Mouse (Mus musculus): ENCODE results near the gene Stra8. TPM values are rescaled to one million over a fixed set of nuclear protein-coding genes. Genes with fewer than 3 reads are reported as not detected.

The Stra8 gene
- polyA plus RNA-seq, 1 experiment from 2014 or later, result not detected

DNA sequence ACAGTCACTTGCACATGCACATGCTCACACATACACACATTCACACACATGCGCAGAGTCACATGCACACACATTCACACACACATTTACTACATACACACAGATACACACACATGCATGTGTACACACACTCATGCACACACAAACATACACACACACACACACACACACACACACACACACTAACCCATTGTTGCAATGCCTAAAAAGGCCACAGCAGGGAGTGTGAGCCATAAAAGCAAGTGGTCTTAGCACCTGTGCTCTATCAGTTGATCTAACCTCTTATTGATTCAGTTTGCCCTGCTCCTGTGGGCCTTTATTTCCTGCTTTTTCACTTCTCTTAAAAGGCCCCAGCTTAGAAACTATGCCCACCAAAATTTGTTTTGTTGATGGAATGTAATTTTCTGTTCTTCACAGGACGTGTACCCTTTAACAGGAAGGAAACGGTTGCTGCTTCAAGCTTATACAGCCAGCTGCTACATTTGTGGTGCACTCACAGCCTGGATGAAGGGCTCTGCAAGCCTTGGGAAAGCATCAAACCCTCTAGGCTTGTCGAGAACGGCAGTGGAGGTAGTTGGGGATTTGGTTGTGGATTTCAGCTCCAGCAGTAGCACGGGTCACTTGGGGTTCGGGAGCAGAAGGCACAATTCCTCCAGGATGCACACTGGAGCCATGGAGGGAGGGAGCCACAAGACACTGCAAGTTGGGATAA lies 32.1 kb downstream of the Stra8 start:
- Histone ChIP-seq H3K4me2 (replicated peaks) (no peak overlapping the region), H3K4me1 (peaks cover 6% of the 10 kb centered on the region; the same call in 1 of the 2 replicates), H3K9ac (replicated peaks) (no peak overlapping the region), H3K4me3 (no peak overlapping the region), H3K27me3 (no peaks in the 10 kb centered on the region), H3K9me3 (no peaks in the 10 kb centered on the region), H3K36me3 (no peaks in the 10 kb centered on the region), H3K27ac (replicated peaks) (no peak overlapping the region)
- WGBS, result 74% methylated on average over 7 of the region's 7 CpGs
- no peak for ATAC-seq (replicated peaks)

DNA sequence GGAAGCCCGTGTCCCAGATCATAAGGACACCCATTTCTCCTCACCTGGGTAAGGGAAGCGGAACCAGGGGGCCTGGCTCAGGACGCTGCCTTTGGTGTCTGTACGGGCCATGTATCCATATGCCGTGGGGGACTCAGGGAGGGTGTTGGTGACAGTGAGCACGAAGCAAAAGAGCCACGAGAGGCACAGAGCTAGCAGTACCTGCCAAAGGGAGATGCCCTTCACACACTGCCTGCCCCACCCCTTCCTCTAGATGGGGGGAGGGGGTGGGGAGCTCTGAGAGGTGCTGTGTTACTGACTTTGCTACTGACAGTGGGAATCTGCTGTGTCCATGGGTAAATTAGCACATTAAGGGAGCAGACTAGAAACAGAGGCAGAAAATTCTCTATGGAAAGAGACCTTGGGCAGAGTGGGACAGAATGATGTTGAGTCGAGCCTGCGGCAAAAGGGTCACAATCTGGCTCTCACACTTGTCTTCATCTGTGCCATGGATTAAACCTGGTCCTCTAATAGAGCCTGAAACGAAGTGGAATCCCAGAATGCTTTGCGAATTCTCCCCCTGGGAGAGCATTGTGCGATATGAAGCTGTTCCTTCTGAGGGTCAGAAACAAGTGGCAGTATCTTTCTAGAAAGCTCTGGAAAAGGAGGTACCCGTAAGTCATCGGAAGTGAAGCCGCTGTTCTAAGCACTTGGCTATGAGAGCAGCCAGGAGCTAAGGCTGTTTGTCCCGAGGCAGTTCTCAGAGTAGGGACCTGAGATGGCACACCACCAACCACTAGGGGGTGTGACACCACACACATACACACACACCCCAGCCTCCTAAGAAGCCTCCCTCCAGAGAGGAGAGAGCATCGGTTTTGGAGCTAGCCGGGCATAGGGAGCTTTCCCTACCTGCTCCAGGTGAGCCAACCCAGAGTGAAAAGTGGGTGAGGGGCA lies 35.2 kb downstream of the Stra8 start:
- H3K9ac ChIP-seq (replicated peaks), result no peak overlapping the region
- ATAC-seq (replicated peaks), result peak; percentile 73
- H3K27ac ChIP-seq (replicated peaks), result no peak overlapping the region
- no peaks in the 10 kb centered on the region for H3K27me3 ChIP-seq
- peaks cover 6% of the 10 kb centered on the region; the same call in 1 of the 2 replicates for H3K4me1 ChIP-seq
- H3K4me2 ChIP-seq (replicated peaks), result peak overlapping the region; percentile 40
- WGBS, result 54% methylated on average over 18 of the region's 18 CpGs
- no peaks in the 10 kb centered on the region for H3K9me3 ChIP-seq
- H3K4me3 ChIP-seq, result peak overlapping the region; percentile 12; the same call in 1 of the 2 replicates
- H3K36me3 ChIP-seq, result no peaks in the 10 kb centered on the region

DNA sequence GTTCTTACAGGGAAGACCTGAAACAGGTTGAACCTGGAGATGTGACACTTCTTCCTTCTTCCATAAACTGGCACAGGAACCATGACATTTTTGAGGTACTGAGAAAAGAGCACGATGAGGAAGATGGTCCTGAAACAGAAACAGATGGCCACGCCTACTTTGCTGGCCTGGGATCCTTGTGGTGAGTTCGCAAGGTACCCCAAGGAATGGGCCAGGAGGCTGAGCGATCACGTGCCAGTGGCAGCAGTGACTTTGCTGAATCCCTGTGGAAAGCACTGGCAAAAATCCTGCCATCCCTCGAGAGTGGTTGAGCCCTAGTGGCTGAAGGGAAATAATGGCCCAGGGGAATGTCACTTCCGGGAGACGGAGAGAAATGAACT lies 35.9 kb downstream of the Stra8 start:
- no peak overlapping the region for H3K4me3 ChIP-seq
- 42% methylated on average over 8 of the region's 8 CpGs for WGBS
- ATAC-seq (replicated peaks), result no peak

GRCm38 (mm10) chr6:34959131-34959530 lies 39.2 kb downstream of the Stra8 start:
- Histone ChIP-seq H3K4me1 (peaks cover 6% of the 10 kb centered on the region; the same call in 1 of the 2 replicates), H3K4me2 (replicated peaks) (no peak overlapping the region), H3K27ac (replicated peaks) (no peak overlapping the region), H3K36me3 (no peaks in the 10 kb centered on the region), H3K4me3 (no peak overlapping the region), H3K9ac (replicated peaks) (no peak overlapping the region), H3K9me3 (no peaks in the 10 kb centered on the region), H3K27me3 (no peaks in the 10 kb centered on the region)
- ATAC-seq (replicated peaks), result no peak
- 94% methylated on average over 7 of the region's 7 CpGs for WGBS

More for the DNA sequence above, 35.9 kb downstream of the Stra8 start:
- Histone ChIP-seq H3K9me3 (no peaks in the 10 kb centered on the region), H3K36me3 (no peaks in the 10 kb centered on the region), H3K27me3 (no peaks in the 10 kb centered on the region), H3K27ac (replicated peaks) (no peak overlapping the region), H3K4me2 (replicated peaks) (peak overlapping the region; percentile 40), H3K9ac (replicated peaks) (no peak overlapping the region), H3K4me1 (peaks cover 6% of the 10 kb centered on the region; the same call in 1 of the 2 replicates)

DNA sequence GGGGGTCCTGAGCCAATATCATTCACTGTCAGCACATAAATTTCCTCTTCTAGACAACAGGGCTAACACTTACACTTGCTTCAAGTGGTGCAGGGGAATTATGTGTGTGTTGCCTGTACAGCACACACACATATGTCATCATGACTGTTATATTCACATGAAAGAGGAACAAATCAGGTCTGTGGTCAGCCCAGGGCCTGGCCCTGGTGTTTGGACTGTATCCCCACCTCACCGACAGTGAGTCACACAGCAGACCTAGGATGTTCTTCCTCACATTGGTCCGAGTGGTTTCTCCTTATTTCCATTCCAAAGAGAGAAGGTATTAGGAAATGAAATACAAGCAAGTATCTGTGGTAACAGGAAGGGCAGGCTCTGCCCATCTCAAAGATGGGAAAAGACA lies 44.6 kb downstream of the Stra8 start:
- WGBS, result 81% methylated on average over 2 of the region's 2 CpGs
- no peak for ATAC-seq (replicated peaks)
- Histone ChIP-seq H3K9me3 (no peaks in the 10 kb centered on the region), H3K4me3 (no peak overlapping the region), H3K27ac (replicated peaks) (no peak overlapping the region), H3K36me3 (no peaks in the 10 kb centered on the region), H3K9ac (replicated peaks) (no peak overlapping the region), H3K4me1 (no peaks in the 10 kb centered on the region), H3K27me3 (no peaks in the 10 kb centered on the region), H3K4me2 (replicated peaks) (no peak overlapping the region)

- H3K36me3 ChIP-seq, result no peaks in the 10 kb centered on the region
- no peak overlapping the region for H3K9ac ChIP-seq (replicated peaks)
- H3K27me3 ChIP-seq, result no peaks in the 10 kb centered on the region
- 92% methylated on average over 6 of the region's 6 CpGs for WGBS
- H3K27ac ChIP-seq (replicated peaks), result no peak overlapping the region
- no peaks in the 10 kb centered on the region for H3K4me1 ChIP-seq
- no peak for ATAC-seq (replicated peaks)
- no peak overlapping the region for H3K4me3 ChIP-seq
- no peak overlapping the region for H3K4me2 ChIP-seq (replicated peaks)
- no peaks in the 10 kb centered on the region for H3K9me3 ChIP-seq
Observed at GRCm38 (mm10) chr6:34965819-34966539, 46.0 kb downstream of the Stra8 start.

DNA sequence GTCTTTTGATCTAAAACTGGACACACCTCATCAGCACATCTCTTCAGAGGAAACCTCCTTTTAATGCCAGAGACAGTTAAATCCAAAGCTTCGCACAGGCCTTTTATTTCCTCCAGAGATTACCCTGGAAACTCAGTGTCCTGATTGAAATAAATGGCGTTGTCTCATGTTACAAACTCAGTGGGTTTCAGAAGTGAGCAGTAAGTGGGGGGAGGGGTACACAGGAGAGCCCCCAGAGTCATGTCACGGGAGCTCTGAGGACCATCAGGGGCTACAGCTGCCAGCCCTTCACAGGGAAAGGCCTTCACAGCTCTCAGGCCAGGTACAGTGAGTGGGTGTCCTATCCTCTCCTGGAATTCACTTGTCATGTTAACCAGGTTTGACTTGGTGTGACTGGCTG lies 51.2 kb downstream of the Stra8 start:
- 31% methylated on average over 3 of the region's 3 CpGs for WGBS
- ATAC-seq (replicated peaks), result no peak
- Histone ChIP-seq H3K4me1 (no peaks in the 10 kb centered on the region), H3K9ac (replicated peaks) (no peak overlapping the region), H3K9me3 (no peaks in the 10 kb centered on the region), H3K4me3 (no peak overlapping the region), H3K27me3 (no peaks in the 10 kb centered on the region), H3K36me3 (no peaks in the 10 kb centered on the region), H3K4me2 (replicated peaks) (no peak overlapping the region), H3K27ac (replicated peaks) (no peak overlapping the region)

GRCm38 (mm10) chr6:34979291-34979690 lies 59.3 kb downstream of the Stra8 start:
- no peak overlapping the region for H3K4me2 ChIP-seq (replicated peaks)
- no peaks in the 10 kb centered on the region for H3K36me3 ChIP-seq
- H3K4me1 ChIP-seq, result no peaks in the 10 kb centered on the region
- no peak overlapping the region for H3K27ac ChIP-seq (replicated peaks)
- no peak for ATAC-seq (replicated peaks)
- H3K27me3 ChIP-seq, result no peaks in the 10 kb centered on the region
- H3K9ac ChIP-seq (replicated peaks), result no peak overlapping the region
- H3K4me3 ChIP-seq, result no peak overlapping the region
- WGBS, result 88% methylated on average over 3 of the region's 3 CpGs
- no peaks in the 10 kb centered on the region for H3K9me3 ChIP-seq

DNA sequence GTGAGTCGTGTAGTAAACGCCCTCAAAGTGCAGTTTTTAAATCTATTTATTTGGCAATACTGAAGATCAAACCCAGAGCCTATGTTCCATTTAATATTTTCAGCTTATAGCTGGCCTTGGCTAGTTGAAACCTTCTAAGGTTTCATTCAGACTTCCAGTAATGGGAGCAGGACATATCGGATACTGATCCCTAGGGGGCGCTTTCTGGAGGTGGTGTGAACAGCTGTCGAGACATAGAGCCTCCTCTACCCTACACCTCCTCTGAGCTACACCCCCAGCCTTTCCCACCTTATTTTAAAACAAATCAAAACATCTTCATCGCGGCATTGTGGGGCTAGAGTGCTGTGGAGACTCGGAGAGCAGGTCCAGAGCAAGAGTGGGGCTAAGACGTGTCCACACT lies 60.7 kb downstream of the Stra8 start:
- H3K9me3 ChIP-seq, result no peaks in the 10 kb centered on the region

GRCm38 (mm10) chr6:34987085-34987645 lies 67.2 kb downstream of the Stra8 start:
- Histone ChIP-seq H3K36me3 (no peaks in the 10 kb centered on the region), H3K27me3 (no peaks in the 10 kb centered on the region), H3K4me3 (no peak overlapping the region), H3K9me3 (no peaks in the 10 kb centered on the region), H3K27ac (replicated peaks) (no peak overlapping the region), H3K9ac (replicated peaks) (no peak overlapping the region), H3K4me2 (replicated peaks) (no peak overlapping the region), H3K4me1 (peaks cover 7% of the 10 kb centered on the region)
- ATAC-seq (replicated peaks), result no peak
- WGBS, result 90% methylated on average over 12 of the region's 12 CpGs

More for the DNA sequence above, 60.7 kb downstream of the Stra8 start:
- H3K4me1 ChIP-seq, result no peaks in the 10 kb centered on the region
- H3K27ac ChIP-seq (replicated peaks), result no peak overlapping the region
- H3K9ac ChIP-seq (replicated peaks), result no peak overlapping the region
- no peak overlapping the region for H3K4me2 ChIP-seq (replicated peaks)
- no peaks in the 10 kb centered on the region for H3K27me3 ChIP-seq
- H3K36me3 ChIP-seq, result no peaks in the 10 kb centered on the region
- ATAC-seq (replicated peaks), result no peak
- H3K4me3 ChIP-seq, result no peak overlapping the region
- WGBS, result 72% methylated on average over 9 of the region's 9 CpGs

DNA sequence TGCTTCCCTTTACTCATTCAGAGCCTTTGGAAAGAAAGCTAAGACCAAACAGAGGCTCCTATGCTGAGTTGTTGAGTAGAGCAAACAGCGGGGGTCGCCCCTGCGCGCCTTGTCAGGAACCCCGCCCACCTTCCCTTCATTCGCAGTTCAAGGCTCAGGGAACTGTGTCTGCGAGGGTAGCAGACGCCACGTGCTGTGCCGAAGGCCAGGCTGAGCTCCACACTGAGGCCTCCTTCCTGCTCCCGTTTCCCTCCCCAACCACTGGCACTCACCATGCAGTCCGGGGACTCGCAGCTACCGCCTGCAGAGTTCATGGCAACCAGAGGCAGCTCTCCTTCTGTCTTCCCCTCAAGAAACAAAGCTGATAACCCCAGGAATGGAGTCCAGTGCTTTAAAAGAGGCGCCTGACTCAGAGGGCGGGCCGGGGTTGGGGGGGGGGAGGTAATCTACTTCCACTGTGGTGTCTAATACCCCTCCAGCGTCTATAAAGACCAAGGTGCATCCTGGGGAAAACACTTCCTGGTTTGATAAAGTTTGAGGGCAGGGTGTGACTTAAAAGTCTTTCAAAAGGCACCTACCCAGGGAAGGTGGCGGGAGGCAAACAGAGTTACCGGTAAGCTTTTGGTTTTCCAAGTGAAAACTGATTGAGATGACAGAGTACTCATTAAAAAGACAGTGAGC lies 68.3 kb downstream of the Stra8 start, which contains the start of gene Slc23a4:
Slc23a4 (minus strand) TSS at position 324 of the 681 bp plus-strand sequence.
- H3K36me3 ChIP-seq, result no peaks in the 10 kb centered on the region
- 0 out of 2 replicates have a peak within 1 kb of the TSS, but pooled peaks have one; percentile 5 for H3K4me3 ChIP-seq
- no peaks in the 10 kb centered on the region for H3K9me3 ChIP-seq
- no peak within 1 kb of the TSS for H3K27ac ChIP-seq (replicated peaks)
- H3K9ac ChIP-seq (replicated peaks), result no peak within 1 kb of the TSS
- 0 out of 2 replicates have a peak, but pooled peaks have one; percentile 41 for ATAC-seq (replicated peaks)
- WGBS, result 6% methylated on average over 20 of the region's 20 CpGs
- no peaks in the 10 kb centered on the region for H3K27me3 ChIP-seq
- peaks cover 7% of the 10 kb centered on the region for H3K4me1 ChIP-seq
- peak within 1 kb of the TSS; percentile 33 for H3K4me2 ChIP-seq (replicated peaks)
